Mouse (Mus musculus): ENCODE measurements around the gene Casp14.

DNA sequence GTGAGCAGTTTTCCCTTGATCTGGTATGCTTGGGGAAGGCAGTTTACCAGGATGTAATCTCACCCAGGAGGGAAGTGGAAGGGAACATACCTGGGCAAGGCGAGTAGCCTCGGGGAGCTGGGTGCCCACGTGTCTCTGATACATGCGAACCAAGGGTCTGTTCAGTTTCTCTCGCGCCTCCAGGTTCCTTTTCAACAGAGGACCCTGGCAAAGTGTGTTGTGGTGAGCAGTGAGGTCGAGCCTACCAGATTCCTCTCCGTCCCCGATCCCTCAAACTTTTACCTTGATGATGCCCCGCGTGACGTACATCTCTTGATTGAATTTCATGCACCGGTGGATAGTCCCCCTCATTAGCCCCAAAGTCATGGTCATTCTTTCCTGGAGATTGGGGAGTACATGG, 30.1 kb upstream of the Casp14 start:
- TF ChIP-seq CTCF (IDR thresholded peaks at IDR 0.05) (no peak), EP300 (IDR thresholded peaks at IDR 0.05) (no peak)

Data from lung, postnatal 0 days (tissue).